Mouse (Mus musculus): Measurements from ENCODE around the gene LTO1.

LTO1 gene

DNA sequence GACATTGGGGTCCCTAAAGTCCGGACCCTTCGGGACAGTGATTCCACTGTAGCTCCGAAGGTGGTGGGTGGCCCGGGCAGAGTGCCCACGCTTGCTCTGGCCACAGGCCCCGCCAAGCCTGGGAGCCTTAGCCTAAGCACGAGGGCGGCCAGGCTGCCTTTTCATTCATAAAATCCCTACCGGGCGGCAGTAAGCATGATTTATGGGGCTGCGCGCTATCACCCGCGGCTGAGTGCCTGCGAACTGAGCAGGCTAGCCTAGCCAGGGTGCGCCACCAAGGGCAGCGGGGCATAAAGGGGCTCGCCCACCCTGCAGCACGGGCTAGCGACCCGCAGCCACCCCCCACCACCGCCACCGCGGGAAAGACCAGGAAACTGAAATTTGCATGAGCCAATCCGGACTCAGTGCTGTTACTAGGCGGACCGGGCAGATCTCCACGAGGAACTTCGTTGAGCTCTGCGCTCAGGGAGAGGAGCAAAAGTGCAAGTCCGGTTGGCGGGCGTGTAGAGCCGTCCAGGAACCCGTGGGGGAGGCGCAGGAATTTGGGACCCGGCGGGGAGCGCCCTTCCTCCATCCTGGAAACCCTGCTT is 26.4 kb downstream of the LTO1 start:
- DNase-seq, result no peak

DNA sequence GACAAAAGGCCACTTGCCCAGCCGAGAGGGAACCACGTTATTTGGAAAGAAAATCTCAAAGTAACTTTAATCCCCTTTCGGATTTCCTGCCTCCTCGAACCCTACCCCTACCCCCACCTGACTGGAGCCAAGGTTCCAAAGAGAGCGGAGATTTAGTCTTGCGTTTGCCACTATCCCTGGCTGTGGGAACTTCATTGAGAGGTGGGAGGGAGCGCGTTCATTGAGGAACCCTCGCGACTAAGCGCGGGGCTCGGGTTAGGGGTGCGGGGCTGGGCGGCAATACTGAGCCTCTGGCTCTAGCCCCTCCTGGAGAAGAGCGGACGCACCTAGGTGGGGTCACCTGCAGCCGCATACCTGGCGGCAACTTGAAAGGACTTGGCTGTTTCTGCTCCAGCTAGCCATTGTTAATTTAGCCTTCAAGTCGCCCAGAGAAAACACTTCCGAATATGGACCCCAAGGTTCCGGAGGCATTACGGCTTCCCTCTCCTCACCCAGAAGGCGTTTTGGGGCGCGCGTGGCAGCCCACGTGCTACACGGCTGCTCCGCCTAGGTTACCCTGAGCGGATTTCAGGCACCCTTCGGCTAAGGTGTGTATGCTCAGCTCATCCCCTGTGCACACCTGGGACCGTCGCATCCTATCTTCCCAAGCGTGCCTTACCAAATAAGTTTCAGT is 27.3 kb downstream of the LTO1 start:
- DNase-seq, result no peak

DNA sequence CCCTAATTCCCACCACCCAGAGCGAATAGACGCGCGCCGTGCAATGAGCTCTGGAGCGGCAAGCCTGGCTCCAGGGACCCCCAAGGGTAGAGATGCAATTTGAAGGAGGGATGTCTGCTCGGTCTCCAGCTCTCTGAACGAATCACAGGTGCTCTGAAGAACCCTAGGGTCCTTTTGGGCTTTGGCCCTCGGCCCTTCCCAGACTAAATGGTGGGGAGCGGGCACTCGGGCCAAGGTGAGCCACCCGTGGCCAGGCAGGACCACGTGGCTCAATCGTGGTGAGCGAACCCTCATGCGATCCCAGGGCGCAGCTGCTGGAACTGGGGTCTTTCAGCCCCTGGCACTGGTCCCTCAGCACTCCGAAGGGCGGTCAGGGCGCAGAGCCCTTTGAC is 27.8 kb downstream of the LTO1 start:
- no peak for DNase-seq

DNA sequence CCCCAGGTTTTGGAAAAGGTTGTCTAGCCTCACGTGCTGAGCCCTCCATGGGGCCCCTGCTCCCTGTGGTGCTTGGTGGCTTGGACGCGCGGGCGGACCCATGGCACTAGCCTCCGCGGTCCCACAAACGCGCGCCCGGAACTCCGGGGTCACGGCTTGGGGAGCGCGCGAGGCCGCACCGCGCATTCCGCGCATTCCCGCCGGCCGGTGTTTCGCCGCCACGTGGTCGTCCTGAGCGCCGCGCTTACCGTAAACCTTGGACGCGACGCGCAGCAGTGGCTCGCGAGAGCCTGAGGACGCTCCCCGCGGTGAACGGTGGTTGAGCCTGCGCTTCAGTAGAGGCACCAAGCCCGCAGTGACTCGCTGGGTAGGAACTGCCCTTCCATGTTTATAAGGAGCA is 28.4 kb downstream of the LTO1 start:
- DNase-seq, result no peak

DNA sequence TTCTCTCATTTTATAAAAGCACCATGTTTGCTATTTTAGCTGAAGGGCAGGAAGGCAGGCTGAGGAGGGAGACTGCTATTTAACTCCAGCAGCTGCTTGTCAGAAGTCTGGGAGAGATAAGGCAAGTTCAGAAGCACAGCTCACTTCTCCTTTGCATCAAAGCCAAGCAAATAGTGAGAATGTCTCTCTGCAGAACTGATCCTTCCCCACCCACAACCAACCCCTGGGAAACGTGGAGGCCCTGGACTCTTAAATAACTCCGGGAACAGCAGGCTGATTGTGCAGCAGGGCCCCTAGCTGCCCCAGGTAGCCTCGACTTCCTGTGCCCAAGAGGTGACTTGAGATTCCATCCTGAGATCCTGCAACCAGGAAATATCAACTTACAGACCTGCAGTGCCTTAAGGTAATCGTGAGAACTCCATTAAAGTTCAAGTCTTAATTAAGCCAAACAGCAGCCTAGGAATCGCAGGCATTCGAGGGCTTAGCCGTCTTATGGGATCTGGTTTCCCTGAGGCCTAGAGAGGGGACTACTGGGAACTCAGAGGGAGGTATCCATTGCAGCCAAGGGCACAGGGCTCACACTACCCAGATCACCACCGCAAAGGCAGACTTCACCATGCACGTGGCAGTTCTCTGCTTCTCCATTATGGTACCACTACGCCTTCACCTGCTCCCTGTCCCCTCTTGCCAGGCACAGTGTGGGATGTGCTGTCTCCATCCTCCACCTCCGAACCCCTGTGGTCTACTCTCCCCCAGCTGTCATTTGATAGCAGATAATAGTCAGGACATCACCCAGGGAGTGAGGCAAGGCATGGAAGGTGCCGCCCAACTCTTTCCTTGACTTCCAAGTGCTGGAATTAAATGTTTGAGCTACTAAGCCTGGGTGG is 43.9 kb downstream of the LTO1 start:
- no peak for DNase-seq

DNA sequence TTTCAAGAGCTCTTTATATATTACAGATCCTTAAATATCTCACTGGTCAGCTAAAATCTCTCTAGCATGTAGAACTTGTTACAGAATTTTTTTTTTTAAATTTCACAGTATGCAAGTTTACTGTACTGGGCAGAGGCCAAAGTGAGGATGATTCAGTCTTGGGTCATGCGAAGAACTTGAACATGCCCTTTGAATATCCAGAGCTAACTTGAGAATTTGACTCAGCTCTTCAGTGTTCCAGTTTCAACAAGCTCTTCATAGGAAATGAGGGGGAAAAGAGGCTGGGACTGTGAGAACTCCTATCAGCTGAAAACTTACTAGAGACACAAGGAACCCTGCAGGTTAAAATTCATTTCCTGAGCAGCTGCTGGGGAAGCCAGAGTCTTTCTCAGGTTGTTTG is 49.0 kb downstream of the LTO1 start:
- DNase-seq, result no peak

DNA sequence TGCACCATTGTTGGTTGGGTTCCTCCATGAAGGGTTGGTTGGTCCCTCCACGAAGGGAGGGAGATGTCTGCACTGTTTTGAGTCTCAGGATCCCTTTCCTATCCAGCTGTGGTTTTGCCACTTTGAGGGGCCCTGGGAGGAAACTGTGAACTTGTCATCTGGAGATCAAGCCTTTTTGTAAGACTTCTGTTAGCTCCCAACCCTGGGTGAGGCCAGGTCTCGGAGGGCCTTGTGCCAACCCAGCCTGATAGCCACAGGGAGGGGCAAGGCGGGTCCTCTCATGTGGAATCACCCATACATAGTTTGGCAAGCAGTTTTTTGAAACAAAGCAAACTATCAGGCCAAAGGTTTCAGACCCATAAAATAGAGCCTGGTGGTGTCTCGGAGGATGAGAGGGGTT is 49.4 kb downstream of the LTO1 start:
- DNase-seq, result no peak

DNA sequence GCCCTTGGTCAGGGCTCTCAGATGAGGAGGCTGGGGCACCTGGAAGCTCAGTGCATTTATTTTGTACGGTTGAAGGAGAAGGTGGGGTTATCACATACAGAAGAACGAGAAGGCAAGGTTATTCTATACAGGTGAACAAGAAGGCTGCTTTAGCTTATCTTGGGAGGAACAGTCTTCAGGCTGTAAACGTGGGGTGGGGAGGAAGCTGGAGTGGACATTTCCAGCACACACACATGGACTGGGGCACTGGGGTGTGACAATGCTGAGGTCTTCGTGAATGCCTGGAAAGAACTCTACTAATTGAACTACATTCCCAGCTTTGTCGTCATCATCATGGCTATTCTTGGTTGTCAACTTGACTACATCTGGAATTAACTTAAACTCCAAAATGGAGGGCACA is 51.0 kb downstream of the LTO1 start:
- no peak for DNase-seq

DNA sequence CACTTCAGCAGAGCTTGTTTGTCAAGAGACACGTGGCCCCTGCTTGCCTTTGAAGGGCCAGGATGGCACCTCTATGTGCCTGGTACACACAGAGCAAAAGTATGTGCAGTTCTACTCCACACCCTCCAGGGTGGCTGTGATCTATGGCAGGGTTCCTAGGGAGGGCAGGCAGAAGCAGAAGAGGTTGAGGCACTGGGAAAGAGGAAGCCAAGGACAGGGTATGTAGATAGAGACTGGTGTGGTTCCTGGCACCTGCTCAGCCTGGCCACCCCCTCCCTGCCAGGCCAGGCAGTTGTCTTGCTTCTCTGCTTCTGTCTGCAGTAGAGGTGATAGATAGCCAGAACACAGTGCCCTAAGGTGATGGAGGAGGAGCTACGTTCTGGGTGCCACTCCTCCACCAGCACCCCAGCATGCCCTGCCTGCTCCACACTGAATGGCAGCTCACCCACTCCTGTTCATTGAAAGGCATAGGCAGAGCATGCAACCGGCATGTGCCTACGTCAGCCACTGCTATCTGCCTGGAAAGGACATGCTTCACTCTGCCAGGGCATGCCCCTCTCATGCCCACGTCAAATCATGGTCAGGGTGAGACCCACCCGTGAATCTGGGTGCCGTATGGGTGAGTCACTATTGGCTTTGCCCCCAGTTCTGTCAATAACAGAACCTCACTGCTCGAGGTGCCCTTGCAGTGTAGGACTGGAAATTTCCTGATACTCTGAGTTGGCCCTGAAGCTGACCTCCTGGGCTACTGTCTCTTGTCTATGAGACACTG is 56.3 kb downstream of the LTO1 start:
- DNase-seq, result no peak

DNA sequence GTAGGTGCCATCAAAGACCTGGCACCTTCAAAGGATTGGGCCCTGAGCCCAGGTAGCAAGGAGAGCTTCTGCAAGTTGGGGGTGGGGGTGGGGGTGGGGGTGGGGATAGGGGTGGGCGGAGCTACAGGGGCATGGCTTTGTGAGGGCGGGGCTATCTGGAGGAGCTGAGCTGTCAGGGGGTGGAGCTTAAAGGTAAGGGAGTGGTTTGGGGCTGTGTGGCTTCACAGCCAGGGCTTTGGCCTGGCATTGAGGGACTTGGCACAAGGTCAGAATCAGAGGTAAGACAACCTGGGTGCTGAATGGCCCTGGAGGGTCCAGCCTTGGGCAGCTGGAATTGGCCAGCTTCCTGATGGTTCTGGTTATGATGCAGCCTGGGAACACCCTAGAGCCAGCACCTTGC is 56.9 kb downstream of the LTO1 start:
- DNase-seq, result no peak

DNA sequence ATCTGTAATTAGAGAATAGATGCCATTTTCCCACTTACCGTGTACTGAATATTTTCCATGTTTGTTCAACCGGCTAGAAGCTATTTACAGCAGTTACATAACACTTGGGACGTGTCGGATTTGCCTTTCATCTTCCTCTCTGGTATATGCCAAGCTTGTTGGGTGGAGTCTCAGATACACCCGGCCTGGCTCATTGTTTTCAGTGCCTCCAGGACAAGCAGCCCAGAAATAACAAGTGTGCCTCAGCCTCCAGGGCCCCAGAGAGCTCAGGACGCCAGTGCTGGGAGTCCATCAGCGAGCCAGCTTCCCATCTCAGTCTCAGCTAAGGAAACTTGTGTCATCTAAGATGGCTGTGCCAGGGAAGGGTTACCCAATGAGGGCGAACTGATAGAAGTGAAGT is 58.6 kb downstream of the LTO1 start:
- DNase-seq, result no peak

DNA sequence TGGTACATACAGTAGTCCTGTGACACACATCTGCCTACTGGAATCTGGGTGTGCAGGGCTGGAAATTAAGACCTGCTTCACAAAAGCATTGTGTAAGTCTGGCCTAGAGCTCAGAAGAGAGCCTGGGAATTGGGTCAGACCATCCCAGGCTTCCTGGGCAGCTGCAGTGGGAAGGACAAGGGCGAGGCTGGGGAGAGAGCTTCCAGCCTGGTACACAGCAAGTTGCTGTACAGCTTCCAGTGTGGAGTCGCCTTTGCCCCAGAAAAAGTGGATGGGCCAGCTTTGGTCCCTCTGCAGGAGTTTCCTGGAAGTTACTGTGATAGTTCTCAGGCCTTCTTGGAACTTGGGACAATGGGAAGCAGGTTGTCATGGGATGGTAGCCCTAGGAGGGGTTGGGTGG is 62.2 kb downstream of the LTO1 start:
- no peak for DNase-seq

DNA sequence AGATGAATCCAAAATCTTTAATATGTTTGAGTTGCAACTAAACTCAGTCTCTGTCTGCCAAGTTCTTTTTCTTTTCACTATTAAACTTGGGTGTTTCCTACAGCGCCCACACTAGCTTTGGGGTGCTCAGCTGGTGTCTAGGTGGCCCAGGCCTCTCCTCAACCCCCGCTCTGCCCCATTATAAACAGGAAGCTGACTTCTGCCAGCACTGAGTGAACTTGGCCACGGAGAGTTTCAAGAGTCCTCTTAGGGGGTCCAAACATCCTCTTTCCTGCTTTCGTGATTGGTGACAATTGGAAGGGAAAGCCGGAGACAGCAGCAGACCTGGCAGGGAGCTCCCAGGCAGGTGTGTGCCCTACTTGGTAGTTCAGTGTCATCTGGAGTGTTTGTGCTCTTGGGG is 64.9 kb downstream of the LTO1 start:
- peak; percentile 26 for DNase-seq
